Mouse (Mus musculus): ENCODE results near the gene Phactr2.

GRCm38 (mm10) chr10:13473287-13473832 is 852 bp downstream of the Phactr2 start:
- TF ChIP-seq CTCF (IDR thresholded peaks at IDR 0.05; ENCODE audit: low read depth) (no peak), EP300 (IDR thresholded peaks at IDR 0.05; ENCODE audit: low read depth) (no peak)

All from liver, embryonic 14.5 days (tissue).